8 mouse cellular contexts compared by ENCODE assay signal in the genomic region with DNA sequence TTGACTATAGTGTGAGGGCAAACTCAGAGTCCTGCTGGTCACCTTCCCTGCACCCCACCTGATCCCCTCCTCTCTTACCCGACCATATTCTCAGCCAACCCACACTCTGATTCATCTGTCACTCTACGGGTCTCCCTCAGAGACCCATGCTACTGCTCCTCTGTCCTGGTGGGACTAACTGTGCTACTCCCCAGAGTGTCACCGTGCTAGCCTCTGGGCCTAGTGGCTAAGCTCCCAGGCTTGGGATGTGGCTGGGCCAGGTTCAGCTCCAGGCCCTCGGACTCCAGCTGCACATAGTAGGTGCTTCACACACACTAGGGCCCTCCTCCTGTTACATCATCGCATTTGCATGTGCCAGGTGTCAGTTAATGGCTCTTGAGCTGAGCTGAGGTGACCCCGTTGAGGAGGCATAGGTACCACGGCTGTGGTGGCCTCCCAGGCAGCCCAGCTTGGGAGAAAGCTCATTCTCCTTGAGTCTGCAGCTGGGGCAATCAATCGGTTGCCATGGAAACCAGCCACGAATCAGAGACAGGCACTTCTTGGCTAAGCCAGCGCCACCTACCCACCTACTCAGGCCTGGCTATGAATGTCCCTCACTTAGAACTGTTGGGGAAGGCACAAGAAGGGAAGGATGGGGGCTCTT. TPM values are rescaled to one million over a fixed set of nuclear protein-coding genes. Genes with fewer than 3 reads are reported as not detected.
DNase-seq lines count a peak whose midpoint lies in the region; ATAC-seq lines count a peak whose summit lies in the region.
"Had no signal": no experiment of that assay in that cellular context is flagged by ENCODE, and none has a peak within 500 bp of the region (broad histone marks: within the 10 kb centered on the region; RNA-seq: fewer than 3 reads in every experiment).

No protein-coding gene starts in this region.

- peak; percentile 84 for DNase-seq in MN1 (ENCODE audit: low spot score)
- DNase-seq in embryo, embryonic 10 days (ENCODE audit: low spot score): peak; percentile 92
- no peak for DNase-seq in urinary bladder, postnatal 36 days (ENCODE audit: low spot score in 2 of 2)
- no peak for DNase-seq in adipocyte (ENCODE audit: low spot score)

- no peaks in the 10 kb centered on the region for H3K36me3 ChIP-seq in hindbrain, embryonic 15.5 days
- H3K36me3 ChIP-seq in midbrain, embryonic 12.5 days: no peaks in the 10 kb centered on the region
- H3K36me3 ChIP-seq in liver, embryonic 12.5 days: no peaks in the 10 kb centered on the region

- H3K4me2 ChIP-seq in hindbrain, embryonic 15.5 days: no peak overlapping the region
- H3K4me2 ChIP-seq in midbrain, embryonic 12.5 days (replicated peaks): no peak overlapping the region
- no peak overlapping the region for H3K4me2 ChIP-seq in liver, embryonic 12.5 days

- peak overlapping the region; percentile 71 for H3K27ac ChIP-seq in hindbrain, embryonic 15.5 days (replicated peaks)
- peak overlapping the region; percentile 60 for H3K27ac ChIP-seq in midbrain, embryonic 12.5 days (replicated peaks)
- H3K27ac ChIP-seq in liver, embryonic 12.5 days: no peak overlapping the region

- ATAC-seq in hindbrain, embryonic 15.5 days (ENCODE audit: low FRiP score, low read depth): peak; percentile 84
- ATAC-seq in midbrain, embryonic 12.5 days (ENCODE audit: low FRiP score, low read depth): peak; percentile 73
- no peak for ATAC-seq in liver, embryonic 12.5 days

- H3K9me3 ChIP-seq in hindbrain, embryonic 15.5 days: no peaks in the 10 kb centered on the region
- no peaks in the 10 kb centered on the region for H3K9me3 ChIP-seq in midbrain, embryonic 12.5 days
- H3K9me3 ChIP-seq in liver, embryonic 12.5 days (replicated peaks): no peaks in the 10 kb centered on the region

- 31% methylated on average over 10 of the region's 10 CpGs for WGBS in hindbrain, embryonic 15.5 days
- WGBS in midbrain, embryonic 12.5 days: 29% methylated on average over 10 of the region's 10 CpGs
- 29% methylated on average over 10 of the region's 10 CpGs for WGBS in liver, embryonic 12.5 days (ENCODE audit: insufficient replicate concordance)

- no peak overlapping the region for H3K4me3 ChIP-seq in hindbrain, embryonic 15.5 days
- no peak overlapping the region for H3K4me3 ChIP-seq in midbrain, embryonic 12.5 days
- H3K4me3 ChIP-seq in liver, embryonic 12.5 days: no peak overlapping the region
- H3K4me3 ChIP-seq: erythroblast, embryonic 14.5 days had no signal

- no peaks in the 10 kb centered on the region for H3K27me3 ChIP-seq in hindbrain, embryonic 15.5 days
- H3K27me3 ChIP-seq in midbrain, embryonic 12.5 days: 0 out of 2 replicates have a peak, but pooled peaks cover 9% of the 10 kb centered on the region
- H3K27me3 ChIP-seq in liver, embryonic 12.5 days (replicated peaks): peaks cover 55% of the 10 kb centered on the region

- H3K4me1 ChIP-seq in hindbrain, embryonic 15.5 days (replicated peaks): peaks cover 56% of the 10 kb centered on the region
- peaks cover 69% of the 10 kb centered on the region for H3K4me1 ChIP-seq in midbrain, embryonic 12.5 days
- H3K4me1 ChIP-seq in liver, embryonic 12.5 days: no peaks in the 10 kb centered on the region

- H3K9ac ChIP-seq in hindbrain, embryonic 15.5 days: no peak overlapping the region; the same call in 1 of the 2 replicates
- no peak overlapping the region for H3K9ac ChIP-seq in midbrain, embryonic 12.5 days (replicated peaks)
- no peak overlapping the region for H3K9ac ChIP-seq in liver, embryonic 12.5 days

RNA-seq across cellular contexts. Expression of gene Cyth4, which starts 37.4 kb away (rescaled TPM):
- 6.7 and 7.0 TPM in 2 replicates for polyA plus RNA-seq in hindbrain, embryonic 15.5 days (2015; fragmentation: Nextera tagmentation; extraction: Ambion mirVana)
- polyA plus RNA-seq in midbrain, embryonic 12.5 days (2016; fragmentation: Nextera tagmentation; extraction: Ambion mirVana): 5.4 and 6.9 TPM in 2 replicates
- polyA plus RNA-seq in liver, embryonic 12.5 days (2016; fragmentation: Nextera tagmentation; extraction: Ambion mirVana): 15.2 and 15.3 TPM in 2 replicates

Comparison
In these comparisons a context has a peak if more than half of its experiments do, and no peak if none do; other contexts are left out.
1. DNase-seq: peak in MN1 (single experiment) and embryo, embryonic 10 days (single experiment); none in urinary bladder, postnatal 36 days (0 of 2) and adipocyte (single experiment).